Mouse (Mus musculus): ENCODE results near the gene Bckdhb.

DNA sequence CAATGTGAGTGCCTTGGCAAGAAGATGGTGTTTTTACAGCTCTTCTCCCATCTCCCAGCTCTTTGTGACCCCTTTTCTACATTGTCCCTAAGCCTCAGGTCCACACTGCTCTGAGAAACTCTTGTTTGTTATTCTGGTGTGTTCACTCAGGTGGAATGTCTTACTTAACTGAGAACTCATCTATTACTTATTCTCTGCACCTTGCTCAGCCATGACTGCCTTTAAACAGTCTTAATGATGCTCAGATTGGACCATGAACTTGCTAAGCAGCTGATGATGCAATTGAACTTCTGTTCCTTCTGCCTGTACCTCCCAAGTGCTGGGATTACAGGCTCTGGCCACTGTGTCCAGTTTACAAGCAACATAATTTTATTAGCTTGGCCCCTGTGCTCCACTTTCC lies 86.2 kb downstream of the Bckdhb start:
- TF ChIP-seq CTCF (conservative IDR thresholded peaks at IDR 0.05; ENCODE audit: low read length), result no peak
- TF ChIP-seq POU5F1 (IDR thresholded peaks at IDR 0.05; ENCODE audit: borderline replicate concordance, low read length), result no peak
- no peak for TF ChIP-seq NANOG (IDR thresholded peaks at IDR 0.05; ENCODE audit: borderline replicate concordance, low read length)
